Mouse (Mus musculus): ENCODE results near the gene Fam20a. TPM values are rescaled to one million over a fixed set of nuclear protein-coding genes. Genes with fewer than 3 reads are reported as not detected.

Gene Fam20a
- polyA plus RNA-seq, 1 experiment from 2014 or later: 3.9 TPM

DNA sequence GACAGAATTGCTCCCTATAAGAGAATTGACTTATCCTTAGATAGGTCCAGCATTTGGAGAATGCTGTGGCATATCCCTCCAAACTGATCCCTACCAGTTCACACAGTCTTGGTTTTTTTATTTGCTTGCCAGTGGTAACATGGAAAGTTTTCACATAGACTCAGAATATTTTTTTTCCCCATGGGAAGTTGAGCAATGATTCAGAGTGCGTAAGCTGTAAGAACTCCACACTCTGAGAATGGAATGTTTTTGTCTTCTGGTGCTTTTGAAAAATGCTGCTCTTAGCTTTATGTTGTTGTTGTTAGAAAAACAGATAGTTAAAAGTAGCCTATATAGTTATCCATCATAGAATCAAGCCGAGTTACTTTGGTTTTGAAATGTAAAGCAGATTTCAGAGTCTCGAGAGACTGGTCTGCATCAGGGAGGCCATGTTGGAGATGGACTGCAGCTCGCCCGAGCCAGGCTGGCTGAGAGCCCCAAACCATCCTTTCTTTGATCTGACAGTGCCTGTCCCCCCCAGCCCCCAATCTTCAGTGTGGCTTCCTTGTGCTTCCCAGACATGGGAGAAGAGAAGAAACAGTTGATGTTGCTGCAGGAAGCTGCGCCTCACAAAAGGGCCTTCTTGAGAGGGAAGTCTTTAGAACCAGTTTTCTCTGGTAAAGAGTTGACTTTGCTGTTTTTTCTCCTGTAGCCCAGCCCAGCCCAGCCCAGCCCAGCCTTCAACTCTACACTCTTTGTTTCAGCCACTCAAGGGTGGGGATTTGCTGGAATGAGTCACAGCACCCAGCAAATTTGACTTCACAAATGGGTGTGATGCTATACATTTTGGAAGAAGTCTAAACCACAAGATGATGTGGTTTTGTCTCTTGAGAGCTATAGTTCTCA lies 50.7 kb downstream of the Fam20a start:
- peak; percentile 68 for ATAC-seq (ENCODE audit: low FRiP score, low TSS enrichment)
- no peak overlapping the region for H3K4me3 ChIP-seq (ENCODE audit: low read depth, low read length)
- peaks cover 17% of the 10 kb centered on the region for H3K36me3 ChIP-seq (ENCODE audit: control insufficient read depth, insufficient read depth, low read length)
- H3K4me2 ChIP-seq (replicated peaks; ENCODE audit: low read depth): no peak overlapping the region
- no peak for DNase-seq (ENCODE audit: low spot score)
- no peaks in the 10 kb centered on the region for H3K27me3 ChIP-seq (ENCODE audit: control insufficient read depth, insufficient read depth, low read length)
- TF ChIP-seq CTCF (IDR thresholded peaks at IDR 0.05; ENCODE audit: low read depth): no peak
- no peak for TF ChIP-seq EP300 (optimal IDR thresholded peaks at IDR 0.05)
- 67% methylated on average over 6 of the region's 6 CpGs for WGBS
- H3K4me1 ChIP-seq (replicated peaks; ENCODE audit: control insufficient read depth, insufficient read depth): no peaks in the 10 kb centered on the region; the same call in 1 of the 2 replicates
- peak overlapping the region; percentile 80 for H3K27ac ChIP-seq (replicated peaks)
- no peaks in the 10 kb centered on the region for H3K9me3 ChIP-seq (ENCODE audit: control insufficient read depth, low read length)
- no peak overlapping the region for H3K9ac ChIP-seq (ENCODE audit: low read length)

DNA sequence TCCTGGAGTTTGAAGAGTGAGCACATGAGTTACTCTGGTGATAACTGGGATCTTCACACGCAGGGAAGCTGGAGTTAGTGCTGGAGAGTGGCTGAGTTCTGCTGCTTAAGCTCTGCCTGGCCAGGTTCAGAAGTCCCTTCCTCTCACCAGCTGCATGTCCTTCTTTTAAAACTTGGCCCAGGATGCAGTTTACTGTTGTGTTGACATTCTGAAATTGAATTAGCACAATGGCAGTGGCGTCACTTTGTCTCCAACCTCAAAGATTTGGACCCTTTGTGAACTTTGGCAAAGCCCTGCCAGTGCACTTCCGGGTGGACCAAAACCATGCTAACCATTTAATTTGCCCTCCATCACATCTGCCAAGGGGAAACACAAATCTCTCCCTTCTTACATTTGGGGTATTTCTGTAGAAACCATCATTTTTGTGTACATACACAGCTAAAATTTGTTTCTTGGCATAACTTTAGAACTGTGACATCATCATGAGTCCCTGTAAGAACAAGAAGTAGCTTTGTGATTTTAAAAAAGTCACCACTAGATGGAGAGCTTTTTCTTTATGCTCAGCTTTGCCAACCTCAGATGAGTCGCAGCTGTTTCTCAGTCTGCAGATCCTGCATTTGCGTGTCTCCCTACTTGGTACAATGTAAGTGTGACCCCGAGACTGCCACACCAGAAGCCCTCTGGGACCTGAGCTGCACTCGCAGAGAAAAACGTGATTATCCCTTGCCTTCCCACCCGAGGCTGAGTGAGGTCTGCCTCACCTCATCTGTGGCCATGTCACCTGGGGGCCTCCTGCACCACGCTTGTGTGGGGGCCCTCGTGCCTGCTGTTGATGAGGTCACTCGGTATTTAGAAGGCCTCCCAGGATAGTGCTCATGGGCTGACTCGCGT lies 51.8 kb downstream of the Fam20a start:
- H3K4me2 ChIP-seq (replicated peaks; ENCODE audit: low read depth): no peak overlapping the region
- ATAC-seq (ENCODE audit: low FRiP score, low TSS enrichment): peak; percentile 57
- DNase-seq (ENCODE audit: low spot score): peak; percentile 31
- peaks cover 26% of the 10 kb centered on the region for H3K36me3 ChIP-seq (ENCODE audit: control insufficient read depth, insufficient read depth, low read length)
- H3K4me3 ChIP-seq (ENCODE audit: low read depth, low read length): no peak overlapping the region
- no peak overlapping the region for H3K9ac ChIP-seq (ENCODE audit: low read length)
- peak overlapping the region; percentile 53; the same call in 1 of the 2 replicates for H3K27ac ChIP-seq (replicated peaks)
- no peaks in the 10 kb centered on the region; the same call in 1 of the 2 replicates for H3K4me1 ChIP-seq (replicated peaks; ENCODE audit: control insufficient read depth, insufficient read depth)
- no peaks in the 10 kb centered on the region for H3K27me3 ChIP-seq (ENCODE audit: control insufficient read depth, insufficient read depth, low read length)
- TF ChIP-seq CTCF (IDR thresholded peaks at IDR 0.05; ENCODE audit: low read depth) (peak; percentile 81), EP300 (optimal IDR thresholded peaks at IDR 0.05) (peak; percentile 28)
- WGBS: 46% methylated on average over 14 of the region's 14 CpGs
- H3K9me3 ChIP-seq (ENCODE audit: control insufficient read depth, low read length): no peaks in the 10 kb centered on the region

DNA sequence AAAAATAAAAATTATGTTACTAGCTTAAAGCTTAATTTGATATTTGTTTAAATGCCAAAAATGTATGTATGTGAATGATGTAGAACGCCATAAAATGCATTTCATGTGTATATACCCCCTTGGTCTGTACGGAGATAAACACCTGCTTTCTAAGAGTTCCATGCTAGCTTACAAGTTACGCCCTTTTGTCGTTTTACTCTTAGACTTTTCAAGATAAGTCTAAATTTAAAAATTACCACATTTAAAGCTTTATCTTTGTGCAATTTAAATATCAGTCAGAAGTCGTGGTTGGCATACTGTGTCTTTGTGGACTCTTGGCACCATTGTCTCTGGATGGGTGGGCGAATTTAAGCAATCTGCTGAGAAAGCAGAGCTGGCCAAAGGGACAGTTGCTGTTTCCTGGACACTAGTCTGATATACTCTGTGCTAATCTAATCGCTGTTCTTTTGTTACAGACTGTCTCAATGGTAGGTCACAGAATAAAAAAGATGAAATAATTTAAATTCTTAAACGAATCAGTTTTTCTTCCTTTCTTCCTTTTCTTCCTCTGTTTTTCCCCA lies 52.9 kb downstream of the Fam20a start:
- no peak overlapping the region for H3K27ac ChIP-seq (replicated peaks)
- TF ChIP-seq CTCF (IDR thresholded peaks at IDR 0.05; ENCODE audit: low read depth) (no peak), EP300 (optimal IDR thresholded peaks at IDR 0.05) (no peak)
- no peak overlapping the region for H3K4me2 ChIP-seq (replicated peaks; ENCODE audit: low read depth)
- peaks cover 33% of the 10 kb centered on the region for H3K36me3 ChIP-seq (ENCODE audit: control insufficient read depth, insufficient read depth, low read length)
- 86% methylated on average over 8 of the region's 8 CpGs for WGBS
- no peaks in the 10 kb centered on the region; the same call in 1 of the 2 replicates for H3K4me1 ChIP-seq (replicated peaks; ENCODE audit: control insufficient read depth, insufficient read depth)
- no peak for ATAC-seq (ENCODE audit: low FRiP score, low TSS enrichment)
- no peak overlapping the region for H3K4me3 ChIP-seq (ENCODE audit: low read depth, low read length)
- no peaks in the 10 kb centered on the region for H3K9me3 ChIP-seq (ENCODE audit: control insufficient read depth, low read length)
- no peak for DNase-seq (ENCODE audit: low spot score)
- no peaks in the 10 kb centered on the region for H3K27me3 ChIP-seq (ENCODE audit: control insufficient read depth, insufficient read depth, low read length)
- H3K9ac ChIP-seq (ENCODE audit: low read length): no peak overlapping the region

DNA sequence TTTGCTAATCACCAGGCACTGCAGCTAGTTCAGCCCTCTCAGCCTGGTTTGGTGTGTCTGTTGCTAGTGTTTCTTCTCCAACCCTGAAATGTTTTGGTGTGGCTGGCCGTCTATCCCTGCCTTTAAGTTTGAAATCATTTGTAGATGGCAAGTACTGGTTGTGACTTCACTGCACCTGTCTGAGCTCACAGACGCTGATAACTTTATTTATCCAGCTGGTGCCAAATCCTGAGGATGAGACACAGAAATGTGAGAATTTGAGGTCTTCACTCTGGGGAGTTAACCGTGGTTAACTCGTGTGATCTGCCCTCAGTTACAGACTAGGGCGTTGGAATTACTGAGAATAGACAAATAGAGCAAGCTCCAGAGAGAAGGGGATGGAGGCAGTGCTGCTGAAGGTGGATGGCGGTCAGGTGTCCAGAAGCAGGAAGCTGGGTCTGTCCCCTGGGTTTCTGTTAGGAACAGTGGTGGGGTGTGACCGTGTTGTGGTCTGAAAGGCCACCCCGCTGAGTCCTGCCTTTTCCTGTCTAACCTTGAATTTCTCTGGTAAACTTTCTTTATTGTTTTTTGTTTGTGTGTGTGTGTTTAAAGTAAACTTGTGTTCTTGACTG lies 53.9 kb downstream of the Fam20a start:
- no peaks in the 10 kb centered on the region for H3K27me3 ChIP-seq (ENCODE audit: control insufficient read depth, insufficient read depth, low read length)
- no peaks in the 10 kb centered on the region; the same call in 1 of the 2 replicates for H3K4me1 ChIP-seq (replicated peaks; ENCODE audit: control insufficient read depth, insufficient read depth)
- peaks cover 35% of the 10 kb centered on the region for H3K36me3 ChIP-seq (ENCODE audit: control insufficient read depth, insufficient read depth, low read length)
- ATAC-seq (ENCODE audit: low FRiP score, low TSS enrichment) (no peak), DNase-seq (ENCODE audit: low spot score) (no peak)
- 79% methylated on average over 8 of the region's 8 CpGs for WGBS
- no peak overlapping the region for H3K27ac ChIP-seq (replicated peaks)
- no peak overlapping the region for H3K4me3 ChIP-seq (ENCODE audit: low read depth, low read length)
- H3K9me3 ChIP-seq (ENCODE audit: control insufficient read depth, low read length): no peaks in the 10 kb centered on the region
- no peak for TF ChIP-seq EP300 (optimal IDR thresholded peaks at IDR 0.05)
- no peak for TF ChIP-seq CTCF (IDR thresholded peaks at IDR 0.05; ENCODE audit: low read depth)
- no peak overlapping the region for H3K4me2 ChIP-seq (replicated peaks; ENCODE audit: low read depth)
- H3K9ac ChIP-seq (ENCODE audit: low read length): no peak overlapping the region

DNA sequence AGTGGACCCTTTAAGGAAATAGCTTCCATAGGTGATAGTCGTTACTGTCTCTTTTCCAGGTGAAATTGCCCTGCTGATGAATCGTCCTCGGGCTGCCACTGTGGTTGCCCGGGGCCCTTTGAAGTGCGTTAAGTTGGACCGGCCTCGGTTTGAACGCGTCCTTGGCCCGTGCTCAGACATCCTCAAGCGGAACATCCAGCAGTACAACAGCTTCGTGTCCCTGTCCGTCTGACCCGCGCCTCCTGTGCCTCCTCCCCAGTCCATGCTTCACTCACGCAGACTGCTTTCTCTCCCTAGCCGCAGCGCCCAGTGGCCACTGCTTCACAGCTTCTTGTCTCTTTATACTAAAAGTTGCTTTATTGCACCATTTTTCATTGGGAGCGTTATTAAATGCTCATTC lies 54.7 kb downstream of the Fam20a start:
- 92% methylated on average over 19 of the region's 19 CpGs for WGBS
- no peak overlapping the region for H3K4me2 ChIP-seq (replicated peaks; ENCODE audit: low read depth)
- DNase-seq (ENCODE audit: low spot score): no peak
- no peak overlapping the region for H3K4me3 ChIP-seq (ENCODE audit: low read depth, low read length)
- H3K27me3 ChIP-seq (ENCODE audit: control insufficient read depth, insufficient read depth, low read length): no peaks in the 10 kb centered on the region
- no peaks in the 10 kb centered on the region; the same call in 1 of the 2 replicates for H3K4me1 ChIP-seq (replicated peaks; ENCODE audit: control insufficient read depth, insufficient read depth)
- peaks cover 42% of the 10 kb centered on the region for H3K36me3 ChIP-seq (ENCODE audit: control insufficient read depth, insufficient read depth, low read length)
- no peak for ATAC-seq (ENCODE audit: low FRiP score, low TSS enrichment)
- H3K9me3 ChIP-seq (ENCODE audit: control insufficient read depth, low read length): no peaks in the 10 kb centered on the region
- H3K27ac ChIP-seq (replicated peaks): no peak overlapping the region
- no peak overlapping the region for H3K9ac ChIP-seq (ENCODE audit: low read length)
- no peak for TF ChIP-seq CTCF (IDR thresholded peaks at IDR 0.05; ENCODE audit: low read depth)
- TF ChIP-seq EP300 (optimal IDR thresholded peaks at IDR 0.05): no peak

Measured in stomach, postnatal 0 days (tissue).